Mouse (Mus musculus) limb, embryonic 11.5 days (tissue): ENCODE results near the gene Macc1. TPM values are rescaled to one million over a fixed set of nuclear protein-coding genes. Genes with fewer than 3 reads are reported as not detected.

Experiments
- ATAC-seq: fragments of 200-750 bp; cut with Nextera tagmentation; 2 replicates; pipeline ENCODE4 v1.8.0; 2017; ENCODE audit warnings: low read depth; ENCODE audit not compliant: insufficient number of reproducible peaks, low FRiP score, low TSS enrichment
- DNase-seq: peaks from one replicate; pipeline ENCODE4 v3.0.0-alpha.2; 2015; ENCODE audit warnings: low spot score
- H3K27ac ChIP-seq: fragments of 300-500 bp; sonication (generic); replicated peaks from 2 replicates; pipeline ENCODE4 v1.5.1; 2014; ENCODE audit warnings: low read depth, mild to moderate bottlenecking, low read length
- H3K27me3 ChIP-seq: fragments of 300-500 bp; sonication (generic); 2 replicates; pipeline ENCODE4 v1.6.1; 2014; ENCODE audit warnings: mild to moderate bottlenecking, low read length, mixed read lengths; ENCODE audit not compliant: control insufficient read depth, insufficient read depth
- H3K36me3 ChIP-seq: fragments of 300-500 bp; sonication (generic); 2 replicates; pipeline ENCODE4 v1.6.1; 2014; ENCODE audit warnings: mild to moderate bottlenecking, low read length, moderate library complexity, mixed read lengths; ENCODE audit not compliant: control insufficient read depth, insufficient read depth
- H3K4me1 ChIP-seq: fragments of 300-500 bp; sonication (generic); 2 replicates; pipeline ENCODE4 v1.6.1; 2014; ENCODE audit warnings: low read length, mixed read lengths; ENCODE audit not compliant: control insufficient read depth, insufficient read depth
- H3K4me2 ChIP-seq: fragments of 300-500 bp; sonication (generic); 2 replicates; pipeline ENCODE4 v1.6.1; 2014; ENCODE audit warnings: low read depth, mild to moderate bottlenecking, moderate library complexity; ENCODE audit not compliant: severe bottlenecking
- H3K4me3 ChIP-seq: fragments of 300-500 bp; sonication (generic); 2 replicates; pipeline ENCODE4 v1.5.1; 2014; ENCODE audit warnings: low read depth, low read length
- H3K9ac ChIP-seq: fragments of 300-500 bp; sonication (generic); 2 replicates; pipeline ENCODE4 v1.6.1; 2014; ENCODE audit warnings: mild to moderate bottlenecking, low read length
- H3K9me3 ChIP-seq: fragments of 300-500 bp; sonication (generic); 2 replicates; pipeline ENCODE4 v1.6.1; 2016; ENCODE audit warnings: low read length; ENCODE audit not compliant: control insufficient read depth
- WGBS: fragments of 180-500 bp; shearing (Covaris S2); extraction: QIAGEN DNeasy Blood & Tissue Kit; methylation state at CpG from one replicate; pipeline ENCODE4 v1.1.7; 2014; 5-methylcytosine and 5-hydroxymethylcytosine counted together
- polyA plus RNA-seq: library from polyadenylated mRNA; unstranded; fragments of >200 nt; fragmentation: Nextera tagmentation; extraction: Ambion mirVana; gene quantifications from 2 replicates; pipeline ENCODE4 v1.2.1, GENCODE M21; 2014

Macc1 gene
- polyA plus RNA-seq: 0.61 and 1.2 TPM in 2 replicates

DNA sequence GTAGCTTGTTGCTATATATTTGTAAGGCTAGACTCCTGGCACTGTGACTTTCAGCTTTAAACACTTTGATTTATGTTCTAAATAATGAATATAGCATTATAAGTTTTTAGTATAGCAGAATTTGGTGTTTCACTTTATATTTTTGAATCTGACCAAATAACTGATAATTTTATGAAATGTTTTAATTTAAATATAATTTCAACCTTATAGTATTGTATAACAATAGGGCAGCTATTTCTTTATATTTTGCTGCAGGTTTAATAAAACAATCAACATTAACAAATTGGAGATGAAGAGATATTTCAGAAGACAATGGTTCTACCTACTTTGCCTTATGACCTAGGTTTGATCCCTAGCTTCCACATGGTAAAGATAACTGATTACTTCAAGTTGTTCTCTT lies at the start of gene Macc1:
Macc1 (plus strand) TSS at position 301 of the 400 bp plus-strand sequence.
- DNase-seq: no peak
- Histone ChIP-seq H3K36me3 (no peaks in the 10 kb centered on the region), H3K27me3 (no peaks in the 10 kb centered on the region), H3K4me3 (no peak within 1 kb of the TSS), H3K9me3 (no peaks in the 10 kb centered on the region), H3K4me2 (no peak within 1 kb of the TSS), H3K4me1 (no peaks in the 10 kb centered on the region), H3K9ac (no peak within 1 kb of the TSS), H3K27ac (no peak within 1 kb of the TSS)
- no peak for ATAC-seq

DNA sequence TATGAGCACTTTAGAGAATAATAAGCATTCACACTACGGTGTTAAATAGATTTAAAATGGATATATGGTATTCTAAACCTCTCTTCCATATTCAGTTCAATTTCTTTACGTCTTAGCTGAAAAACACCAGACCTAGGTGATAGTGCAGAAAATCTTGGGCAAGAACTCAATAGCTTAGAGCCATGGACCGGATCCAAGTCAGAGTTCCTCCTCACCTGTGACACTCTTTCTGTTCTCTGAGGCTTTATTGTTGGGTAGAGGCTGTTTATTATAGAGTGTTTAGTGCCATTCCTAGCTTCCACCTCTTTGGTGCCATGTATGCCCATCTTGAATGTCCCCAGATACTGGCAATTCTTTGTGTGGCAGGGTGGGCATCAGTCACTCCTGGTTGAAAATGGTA lies 49.6 kb upstream of the Macc1 start:
- no peak for DNase-seq

GRCm38 (mm10) chr12:119268723-119269122 lies 45.3 kb upstream of the Macc1 start:
- Histone ChIP-seq H3K9me3 (no peaks in the 10 kb centered on the region), H3K27me3 (no peaks in the 10 kb centered on the region), H3K4me3 (no peak overlapping the region), H3K9ac (no peak overlapping the region), H3K4me1 (peaks cover 3% of the 10 kb centered on the region; the same call in 1 of the 2 replicates), H3K4me2 (no peak overlapping the region), H3K36me3 (no peaks in the 10 kb centered on the region), H3K27ac (no peak overlapping the region)
- WGBS: 76% methylated on average over 1 of the region's 1 CpGs
- no peak for ATAC-seq
- no peak for DNase-seq

More for the DNA sequence above, 49.6 kb upstream of the Macc1 start:
- Histone ChIP-seq H3K4me1 (no peaks in the 10 kb centered on the region), H3K9ac (no peak overlapping the region), H3K36me3 (no peaks in the 10 kb centered on the region), H3K27ac (no peak overlapping the region), H3K27me3 (no peaks in the 10 kb centered on the region), H3K4me3 (no peak overlapping the region), H3K9me3 (no peaks in the 10 kb centered on the region), H3K4me2 (no peak overlapping the region)
- WGBS: 93% methylated on average over 3 of the region's 3 CpGs
- no peak for ATAC-seq

- Histone ChIP-seq H3K36me3 (no peaks in the 10 kb centered on the region), H3K4me3 (no peak overlapping the region), H3K9ac (no peak overlapping the region), H3K27me3 (no peaks in the 10 kb centered on the region), H3K4me2 (no peak overlapping the region), H3K27ac (no peak overlapping the region), H3K9me3 (no peaks in the 10 kb centered on the region), H3K4me1 (peaks cover 3% of the 10 kb centered on the region; the same call in 1 of the 2 replicates)
- WGBS: 62% methylated on average over 2 of the region's 2 CpGs
- DNase-seq (no peak), ATAC-seq (no peak)
These were observed 44.0 kb upstream of the Macc1 start for GRCm38 (mm10) chr12:119270036-119270435.

DNA sequence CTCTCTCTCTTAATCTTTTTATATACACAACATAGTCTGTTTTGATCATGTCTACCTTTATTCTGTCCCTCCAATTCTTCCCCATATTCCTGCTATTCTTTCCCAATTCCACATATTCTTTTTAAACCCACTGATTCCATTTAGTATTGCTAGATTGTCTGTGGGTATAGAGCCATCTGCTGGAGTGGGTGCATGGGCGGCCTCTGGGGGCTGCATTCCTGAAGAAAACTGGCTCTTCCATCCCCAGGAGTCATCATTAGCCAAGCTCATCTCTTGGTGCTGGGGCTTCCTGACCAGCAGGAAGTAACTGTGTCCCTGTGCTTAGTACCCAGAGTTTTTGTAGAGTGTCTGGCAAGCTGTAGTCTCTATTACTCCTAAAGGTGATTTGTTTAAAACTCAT lies 42.1 kb upstream of the Macc1 start:
- no peaks in the 10 kb centered on the region for H3K9me3 ChIP-seq
- ATAC-seq (no peak), DNase-seq (no peak)
- no peaks in the 10 kb centered on the region for H3K36me3 ChIP-seq
- H3K27me3 ChIP-seq: no peaks in the 10 kb centered on the region
- no peak overlapping the region for H3K27ac ChIP-seq
- no peak overlapping the region for H3K4me3 ChIP-seq
- H3K4me1 ChIP-seq: peaks cover 3% of the 10 kb centered on the region; the same call in 1 of the 2 replicates
- WGBS: 70% methylated on average over 1 of the region's 1 CpGs
- no peak overlapping the region for H3K4me2 ChIP-seq
- H3K9ac ChIP-seq: no peak overlapping the region

- Histone ChIP-seq H3K27me3 (no peaks in the 10 kb centered on the region), H3K9ac (no peak overlapping the region), H3K4me3 (no peak overlapping the region), H3K9me3 (no peaks in the 10 kb centered on the region), H3K36me3 (no peaks in the 10 kb centered on the region), H3K27ac (no peak overlapping the region), H3K4me2 (no peak overlapping the region), H3K4me1 (peaks cover 3% of the 10 kb centered on the region; the same call in 1 of the 2 replicates)
- DNase-seq (no peak), ATAC-seq (no peak)
- 3% methylated on average over 1 of the region's 1 CpGs for WGBS
These were observed 40.5 kb upstream of the Macc1 start for GRCm38 (mm10) chr12:119273605-119274004.

DNA sequence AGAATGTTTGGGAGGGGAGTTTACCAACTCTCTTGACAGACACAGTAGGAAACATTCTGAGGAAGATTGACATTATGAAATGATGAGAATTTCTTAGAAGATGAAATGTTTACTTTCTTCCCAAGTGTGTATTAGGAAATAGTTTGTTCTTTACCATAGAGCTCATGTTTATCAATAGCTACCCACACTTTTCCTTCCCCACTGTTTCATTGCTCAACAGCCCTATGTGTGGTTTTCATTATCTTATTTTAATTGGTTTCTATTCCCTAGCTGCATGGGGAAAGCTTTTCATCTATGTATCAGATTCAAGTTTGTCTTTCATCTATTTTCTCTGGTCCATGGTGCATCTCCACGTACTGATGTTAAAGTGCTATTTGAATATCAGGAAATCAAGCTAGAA lies 37.8 kb upstream of the Macc1 start:
- no peak for ATAC-seq
- Histone ChIP-seq H3K27ac (no peak overlapping the region), H3K4me1 (peaks cover 3% of the 10 kb centered on the region; the same call in 1 of the 2 replicates), H3K9ac (no peak overlapping the region), H3K4me3 (no peak overlapping the region), H3K4me2 (no peak overlapping the region), H3K36me3 (no peaks in the 10 kb centered on the region), H3K27me3 (no peaks in the 10 kb centered on the region), H3K9me3 (no peaks in the 10 kb centered on the region)
- WGBS: 81% methylated on average over 1 of the region's 1 CpGs
- DNase-seq: no peak

GRCm38 (mm10) chr12:119291618-119292017 lies 22.5 kb upstream of the Macc1 start:
- Histone ChIP-seq H3K27ac (no peak overlapping the region), H3K36me3 (no peaks in the 10 kb centered on the region), H3K9me3 (no peaks in the 10 kb centered on the region), H3K27me3 (no peaks in the 10 kb centered on the region), H3K9ac (no peak overlapping the region), H3K4me3 (no peak overlapping the region), H3K4me1 (no peaks in the 10 kb centered on the region), H3K4me2 (no peak overlapping the region)
- ATAC-seq (no peak), DNase-seq (no peak)
- WGBS: 98% methylated on average over 6 of the region's 6 CpGs

DNA sequence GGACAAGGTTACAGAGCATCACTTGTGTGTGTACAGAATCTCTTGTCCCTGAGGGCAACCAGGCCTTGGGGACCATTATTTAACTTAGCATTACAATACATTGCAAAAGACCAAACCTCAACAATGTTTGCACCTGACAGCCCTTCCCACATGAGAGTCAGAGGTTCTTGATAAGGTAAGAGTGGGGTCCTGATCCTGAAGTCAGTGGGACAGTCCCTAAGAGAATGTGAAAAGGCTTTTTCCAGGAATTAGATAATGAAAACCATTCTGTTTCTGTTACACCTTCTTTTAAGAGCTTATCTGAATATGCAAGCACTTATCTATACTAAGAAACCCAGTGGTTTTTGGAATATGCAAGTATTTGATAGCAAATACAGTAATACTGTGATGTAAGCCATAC lies 10.5 kb upstream of the Macc1 start:
- Histone ChIP-seq H3K4me2 (no peak overlapping the region), H3K9me3 (no peaks in the 10 kb centered on the region), H3K9ac (no peak overlapping the region), H3K27ac (no peak overlapping the region), H3K4me1 (no peaks in the 10 kb centered on the region), H3K27me3 (no peaks in the 10 kb centered on the region), H3K36me3 (no peaks in the 10 kb centered on the region), H3K4me3 (no peak overlapping the region)
- no peak for DNase-seq
- no peak for ATAC-seq
